Comparison of ENCODE assay signal across 8 mouse cellular contexts in the genomic region with DNA sequence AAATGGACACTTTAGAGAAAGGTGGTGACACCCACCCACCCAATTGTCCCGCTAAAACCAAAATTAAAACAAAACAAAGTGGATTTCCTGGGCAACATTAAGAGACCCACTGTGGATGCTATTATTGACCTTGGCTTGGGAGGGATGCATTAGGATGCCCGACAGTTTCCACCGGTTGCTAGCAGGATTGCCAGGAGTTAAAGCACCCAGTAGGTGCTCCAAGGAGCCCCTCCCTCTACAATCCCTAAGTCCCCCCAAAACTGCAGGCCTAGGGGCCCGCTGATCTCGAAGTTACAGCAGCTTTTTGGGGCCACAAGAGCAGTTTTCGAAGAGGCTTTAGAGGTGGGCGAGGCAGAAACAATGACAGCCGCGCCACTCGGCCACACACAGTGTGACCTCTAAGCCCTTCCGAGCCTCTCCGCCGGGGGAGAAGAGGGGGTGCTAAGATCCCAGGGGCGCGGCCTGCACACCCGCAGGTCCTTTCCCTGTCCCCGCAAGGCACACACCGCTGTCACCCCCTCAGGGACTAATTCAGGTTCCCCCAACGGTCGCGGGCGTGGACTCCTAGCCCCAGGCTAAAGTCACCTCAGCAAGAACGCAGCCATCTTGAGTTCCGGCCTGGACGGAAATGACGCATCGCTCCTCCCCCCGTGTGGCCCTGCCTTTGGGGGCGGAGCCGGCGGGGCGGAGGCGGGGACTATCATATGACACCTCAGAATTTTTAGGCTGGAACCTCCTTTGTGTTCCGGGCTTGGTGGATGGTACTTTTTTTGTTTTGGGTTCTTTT. TPM values are rescaled to one million over a fixed set of nuclear protein-coding genes. Genes with fewer than 3 reads are reported as not detected.
DNase-seq lines count a peak whose midpoint lies in the region; ATAC-seq and TF ChIP-seq lines count a peak whose summit lies in the region.

A gene (minus strand): TSS at position 630 of the 787 bp plus-strand sequence.
A gene (plus strand): TSS at position 738 of the 787 bp plus-strand sequence.

- ATAC-seq in activated CD4-positive, CD25-positive, alpha-beta regulatory T cell, adult 4 months, result peak; percentile 98

- TF ChIP-seq POLR2A in cortical plate, adult 2 months (IDR thresholded peaks at IDR 0.05; ENCODE audit: extremely low read depth, insufficient read depth, low read length), result peak; percentile 97

- no peaks in the 10 kb centered on the region for H3K9me3 ChIP-seq in megakaryocyte, embryonic 14.5 days

- DNase-seq in gastrocnemius, adult 8-10 months (ENCODE audit: low spot score in 2 of 2), result peak; percentile 93 to 96
- DNase-seq in hindlimb bud, embryonic 11.5 days (ENCODE audit: extremely low spot score, low read depth, low spot score), result peak; percentile 82
- DNase-seq in left cerebral cortex, adult 8-10 months (ENCODE audit: low spot score in 2 of 2), result peak; percentile 93 to 94
- peak; percentile 96 for DNase-seq in right cerebral cortex, postnatal 10 days (ENCODE audit: low spot score in 2 of 2)
- peak; percentile 97 for DNase-seq in urinary bladder, postnatal 25 days (ENCODE audit: low spot score)

- peaks cover 2% of the 10 kb centered on the region for H3K27me3 ChIP-seq in megakaryocyte, embryonic 14.5 days (replicated peaks)

- no peak for TF ChIP-seq CTCF in cortical plate, adult 2 months (IDR thresholded peaks at IDR 0.05; ENCODE audit: extremely low read depth, insufficient read depth, low read length)

- peaks cover 17% of the 10 kb centered on the region for H3K36me3 ChIP-seq in megakaryocyte, embryonic 14.5 days (replicated peaks; ENCODE audit: low read length)

- H3K4me3 ChIP-seq in cortical plate, adult 2 months (ENCODE audit: insufficient read depth, low read length), result peak within 1 kb of the TSS; percentile 66
- H3K4me3 ChIP-seq in megakaryocyte, embryonic 14.5 days (replicated peaks), result peak within 1 kb of the TSS; percentile 99

- no peaks in the 10 kb centered on the region; the same call in 1 of the 2 replicates for H3K4me1 ChIP-seq in cortical plate, adult 2 months (ENCODE audit: control insufficient read depth, insufficient read depth, low read length)
- peaks cover 47% of the 10 kb centered on the region for H3K4me1 ChIP-seq in megakaryocyte, embryonic 14.5 days

- peak within 1 kb of the TSS; percentile 92 for H3K27ac ChIP-seq in cortical plate, adult 2 months (ENCODE audit: insufficient read depth, low read length)

RNA-seq across cellular contexts. Expression of the first gene that starts in this region (rescaled TPM):
- 100 to 1,000 TPM; 102 to 131 TPM for polyA plus RNA-seq in activated CD4-positive, CD25-positive, alpha-beta regulatory T cell, adult 4 months (2017; shearing (Covaris generic))
- 219 and 242 TPM in 2 replicates for polyA plus RNA-seq in cortical plate, adult 2 months (2012; rRNA removed)
- total RNA-seq in gastrocnemius, adult 8-10 months (2022), result 100 to 1,000 TPM; 597 to 760 (median 703) TPM
- total RNA-seq in left cerebral cortex, adult 8-10 months (2022), result 100 to 1,000 TPM; 196 to 228 (median 209) TPM
- 22.4 and 93.6 TPM in 2 replicates for polyA plus RNA-seq in megakaryocyte, embryonic 14.5 days (2012; ENCODE audit: insufficient read depth, low replicate concordance)

RNA-seq across cellular contexts. Expression of the second gene that starts in this region (rescaled TPM):
- polyA plus RNA-seq in activated CD4-positive, CD25-positive, alpha-beta regulatory T cell, adult 4 months (2017; shearing (Covaris generic)), result not detected
- 0.13 and 0.19 TPM in 2 replicates for polyA plus RNA-seq in cortical plate, adult 2 months (2012; rRNA removed)
- 10 to 100 TPM in 3 of 4 experiments, 1 to 10 TPM in 1; 5.2 to 26.1 (median 16.9) TPM for total RNA-seq in gastrocnemius, adult 8-10 months (2022)
- under 1 TPM; 0.30 to 0.53 (median 0.35) TPM for total RNA-seq in left cerebral cortex, adult 8-10 months (2022)
- 3.7 TPM in 1 of 2 replicates, not detected in the other for polyA plus RNA-seq in megakaryocyte, embryonic 14.5 days (2012; ENCODE audit: insufficient read depth, low replicate concordance)

Comparison
In these comparisons a context has a peak if more than half of its experiments do, and no peak if none do; other contexts are left out.
1. Peak in every context shown above with its lines: DNase-seq, ATAC-seq, H3K4me3 ChIP-seq and H3K27ac ChIP-seq.
2. RNA of the second gene that starts in this region (total RNA-seq): 5.2 to 26.1 TPM in gastrocnemius, adult 8-10 months; 0.30 to 0.53 TPM in left cerebral cortex, adult 8-10 months; every median in the first group is over 4 times any median in the second.